Mouse (Mus musculus) ES-E14 (cell line): ENCODE results near the gene Fam187b.

Source experiments
- CHD2 ChIP-seq: IDR thresholded peaks from 2 replicates; pipeline ENCODE4 v1.6.1; 2014; ENCODE audit warnings: mild to moderate bottlenecking, low read depth, low read length, inconsistent platforms
- HCFC1 ChIP-seq: IDR thresholded peaks from 2 replicates; pipeline ENCODE4 v1.6.1; 2012; ENCODE audit warnings: low read length, inconsistent platforms, borderline replicate concordance; ENCODE audit not compliant: insufficient read depth
- ZC3H11A ChIP-seq: IDR thresholded peaks from 2 replicates; pipeline ENCODE4 v1.6.1; 2012; ENCODE audit warnings: low read depth, mild to moderate bottlenecking, inconsistent platforms, low read length, borderline replicate concordance
- ZNF384 ChIP-seq: IDR thresholded peaks from 2 replicates; pipeline ENCODE4 v1.6.1; 2012; ENCODE audit warnings: low read depth, low read length, inconsistent platforms

GRCm38 (mm10) chr7:30971901-30972300 lies 1.7 kb upstream of the Fam187b start:
- TF ChIP-seq ZC3H11A (no peak), HCFC1 (no peak), ZNF384 (no peak), CHD2 (no peak)
